Mouse (Mus musculus) testis, adult 10 weeks (tissue): ENCODE results near the gene Hnf1b. TPM values are rescaled to one million over a fixed set of nuclear protein-coding genes. Genes with fewer than 3 reads are reported as not detected.

ENCODE experiments used
- polyA plus RNA-seq: library from polyadenylated mRNA; stranded (reverse); fragments of 350-450 nt; fragmentation: Illumina TruSeq; extraction: RNeasy Lipid Tissue Mini Kit (QIAGEN cat#74804); gene quantifications from one replicate; pipeline ENCODE4 v1.2.3, GENCODE M21; 2014; ENCODE audit warnings: low read depth, low replicate concordance

Hnf1b gene
- 7.5 TPM for polyA plus RNA-seq

GRCm38 (mm10) chr11:83849529-83850335 is at the start of gene Hnf1b:
Hnf1b (plus strand) TSS chr11:83850063.

GRCm38 (mm10) chr11:83941950-83942840 is 92.3 kb downstream of the Hnf1b start, which contains the start of gene Ddx52:
Ddx52 (plus strand) TSS chr11:83942062.

Other genes starting within 250 kb of the Hnf1b start
- not detected for gene Rpl9-ps1, start 204.4 kb upstream of the Hnf1b start, polyA plus RNA-seq
- not detected for gene Ccl3, start 200.7 kb upstream of the Hnf1b start, polyA plus RNA-seq
- not detected for gene Ccl4, start 187.5 kb upstream of the Hnf1b start, polyA plus RNA-seq
- gene Wfdc17, start 146.1 kb upstream of the Hnf1b start, polyA plus RNA-seq = 9.5 TPM
- gene Wfdc18, start 141.0 kb upstream of the Hnf1b start, polyA plus RNA-seq = 0.62 TPM
- gene Wfdc21, start 103.1 kb upstream of the Hnf1b start, polyA plus RNA-seq = not detected
- gene Heatr6, start 96.4 kb upstream of the Hnf1b start, polyA plus RNA-seq = 2.6 TPM
- gene Ddx52, start 92.0 kb downstream of the Hnf1b start, polyA plus RNA-seq = 55.1 TPM
- gene Synrg, start 114.4 kb downstream of the Hnf1b start, polyA plus RNA-seq = 36.4 TPM
- gene Dusp14, start 219.2 kb downstream of the Hnf1b start, polyA plus RNA-seq = 0.42 TPM